Mouse (Mus musculus) left cerebral cortex, adult 11 months (tissue): ENCODE data around the gene Baiap3.
A peak's percentile ranks its signal among the peaks of the same experiment; 100 is the strongest.

Source experiments
- DNase-seq: peaks from one replicate; pipeline ENCODE4 v3.0.0; 2022; ENCODE audit warnings: low spot score

Gene Baiap3

DNA sequence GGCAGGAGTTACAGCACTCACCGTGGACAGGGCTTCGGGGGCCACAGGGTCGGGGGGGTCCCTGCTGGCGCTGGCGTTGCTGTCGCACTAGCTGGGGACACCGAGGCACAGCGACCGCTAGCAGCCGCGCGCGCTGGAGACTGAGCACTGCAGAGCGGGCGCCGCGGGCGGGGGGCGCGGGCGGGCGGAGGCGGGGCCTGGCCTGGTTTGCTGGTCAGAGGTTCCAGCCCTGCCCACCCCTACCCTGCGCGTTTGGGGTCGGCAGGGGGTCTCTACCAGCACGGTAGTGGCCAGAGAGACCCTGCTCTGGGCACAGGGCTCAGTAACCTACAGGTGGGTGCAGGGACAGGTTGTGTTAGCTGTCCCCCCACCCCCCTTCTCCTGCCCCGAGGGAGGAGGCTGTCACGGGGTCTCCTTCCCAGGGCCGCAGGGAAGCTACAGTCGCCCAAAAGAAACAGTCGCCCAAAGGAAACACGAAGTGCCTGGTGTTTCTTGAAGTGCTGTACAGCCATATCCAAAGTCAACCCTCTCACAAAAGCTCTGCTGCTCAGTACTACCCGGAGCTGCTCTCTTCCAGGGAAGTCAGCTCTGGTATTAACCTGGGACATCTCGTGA lies at the start of gene Baiap3:
Gene Baiap3, minus strand, starts transcription at position 225 of the 615 bp plus-strand sequence.
- DNase-seq = no peak

DNA sequence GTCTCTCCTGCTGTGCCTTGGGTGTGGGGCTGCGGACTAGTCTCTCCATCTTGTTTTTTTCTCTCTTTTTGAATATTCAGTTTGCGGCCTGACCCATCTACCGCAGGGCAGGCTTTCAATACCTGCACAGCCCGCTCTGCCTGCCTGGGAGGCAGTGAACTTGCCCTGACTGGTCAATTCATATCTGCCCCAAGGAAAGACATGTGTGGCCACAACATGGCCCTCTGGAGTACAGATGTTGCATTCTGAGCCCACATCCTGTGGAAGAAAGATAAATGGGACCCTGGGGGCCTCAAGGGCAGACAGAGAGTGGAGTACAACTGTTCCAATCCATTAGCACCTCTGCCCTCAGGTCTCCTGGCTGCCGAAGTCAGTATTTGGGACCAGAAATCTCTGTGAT lies 41.9 kb upstream of the Baiap3 start, which contains the start of gene Prss34:
Gene Prss34, plus strand, starts transcription at position 301 of the 400 bp plus-strand sequence.
- DNase-seq = no peak

DNA sequence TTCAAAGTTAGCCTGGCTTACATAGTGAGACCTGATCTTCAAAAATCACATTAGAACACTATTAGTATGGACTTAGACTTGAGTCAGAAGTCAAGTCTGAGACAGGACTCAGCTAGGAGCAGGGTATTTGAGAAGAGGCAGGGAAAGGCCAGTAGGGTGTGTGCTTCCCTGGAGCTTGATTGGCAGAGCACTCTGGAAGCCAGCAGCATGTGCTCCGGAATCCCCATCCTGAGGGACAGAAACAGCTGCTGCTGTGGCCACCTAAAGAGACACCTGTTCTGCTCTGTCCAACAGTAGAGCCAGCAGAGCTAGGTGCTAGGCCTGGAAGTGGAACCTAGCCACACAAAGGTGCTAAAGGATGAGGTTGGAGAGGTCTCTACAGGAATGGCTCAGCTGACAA lies 37.9 kb upstream of the Baiap3 start:
- no peak for DNase-seq

DNA sequence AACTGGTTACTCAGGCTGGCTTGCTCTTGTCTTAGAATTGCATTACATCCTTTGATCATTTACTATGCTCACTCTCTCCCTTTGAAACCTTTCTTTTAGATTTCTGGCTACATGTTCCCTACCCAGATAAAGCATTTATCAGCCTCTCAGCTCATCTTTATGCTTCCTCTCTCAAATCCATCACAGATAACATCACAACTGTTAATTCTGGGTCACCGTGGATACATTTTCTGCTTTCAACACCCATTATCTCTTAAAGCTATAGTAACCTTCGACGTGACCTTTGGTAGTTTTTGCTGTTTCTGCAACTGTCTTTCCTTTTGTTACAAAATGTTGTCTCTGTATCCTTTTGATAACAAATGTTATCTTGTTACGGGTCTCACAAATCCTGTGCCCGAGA lies 37.3 kb upstream of the Baiap3 start:
- DNase-seq = no peak

DNA sequence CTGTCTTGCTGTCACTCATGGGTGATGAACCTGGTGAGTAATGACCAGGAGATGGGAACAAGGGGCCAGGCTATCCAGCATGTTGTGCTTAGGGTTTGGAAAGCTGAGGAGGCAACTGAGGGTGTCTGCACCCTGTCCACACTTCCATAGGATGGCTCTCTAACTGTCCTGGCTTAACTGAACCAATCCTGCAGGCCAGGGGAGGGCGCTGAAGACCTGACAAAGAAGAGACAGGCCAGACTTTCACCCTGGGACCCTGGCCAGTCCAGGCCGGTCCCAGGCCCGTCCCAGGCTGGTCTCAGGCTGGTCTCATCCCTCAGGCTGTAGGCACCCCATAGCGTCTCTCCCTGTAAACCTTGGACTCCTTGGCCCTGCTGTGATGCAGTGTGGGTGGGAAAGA lies 34.2 kb upstream of the Baiap3 start:
- no peak for DNase-seq

DNA sequence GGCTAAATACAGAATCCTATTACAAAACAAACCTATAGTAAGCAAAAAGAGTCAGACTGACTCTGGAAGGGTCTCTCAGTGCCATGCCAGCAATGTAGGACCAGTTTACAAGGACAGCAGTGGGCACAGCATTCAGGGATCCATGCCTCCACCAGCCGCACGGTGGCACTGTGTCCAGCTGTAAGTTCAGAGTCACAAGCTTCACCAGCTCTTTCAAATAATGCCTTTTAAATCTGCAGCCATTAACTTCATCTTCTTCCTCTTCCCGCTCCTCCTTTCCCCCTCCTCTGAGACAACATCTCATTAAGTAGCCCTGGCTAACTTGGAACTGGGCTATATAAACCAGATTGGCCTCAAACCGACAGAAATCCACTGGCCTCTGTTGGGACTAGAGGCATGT lies 32.7 kb upstream of the Baiap3 start:
- no peak for DNase-seq

DNA sequence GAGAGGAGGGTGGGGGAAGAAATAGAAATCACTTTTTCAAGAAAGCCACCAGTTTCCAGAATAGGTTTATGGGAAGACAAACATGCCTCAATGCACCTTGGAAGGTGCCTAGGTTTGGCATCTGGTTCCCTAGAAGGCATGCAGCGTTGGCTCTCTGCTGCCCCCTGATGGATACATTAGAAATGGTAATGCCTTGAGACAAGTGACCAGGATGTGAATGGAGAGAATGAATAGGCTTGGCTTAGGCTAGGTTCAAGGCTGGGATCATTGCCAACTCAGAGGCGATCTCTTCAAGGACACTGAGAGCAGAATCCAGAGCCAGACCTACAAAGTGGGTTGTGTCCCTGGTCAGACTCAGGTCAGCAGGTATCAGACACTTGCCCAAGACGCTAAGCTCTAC lies 28.9 kb upstream of the Baiap3 start:
- no peak for DNase-seq

DNA sequence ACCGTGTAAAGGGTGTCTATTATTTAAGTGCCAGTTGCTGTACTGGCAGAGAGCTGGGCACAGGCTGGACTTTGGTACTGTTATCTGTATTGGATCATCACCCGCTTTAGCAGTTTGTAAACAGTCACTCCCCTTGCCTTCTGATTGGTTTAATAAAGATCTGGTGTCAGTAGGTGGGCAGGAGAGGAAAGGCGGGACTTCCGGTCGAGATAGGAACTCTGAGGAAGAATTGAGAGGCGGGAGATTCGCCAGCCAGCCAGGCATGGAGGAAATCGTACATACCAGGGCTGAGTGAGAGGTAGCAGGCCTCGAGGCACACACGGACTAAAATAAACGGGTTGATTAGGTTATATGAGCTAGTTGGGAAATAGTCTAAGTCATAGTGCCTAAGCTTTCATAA lies 26.0 kb upstream of the Baiap3 start:
- no peak for DNase-seq

DNA sequence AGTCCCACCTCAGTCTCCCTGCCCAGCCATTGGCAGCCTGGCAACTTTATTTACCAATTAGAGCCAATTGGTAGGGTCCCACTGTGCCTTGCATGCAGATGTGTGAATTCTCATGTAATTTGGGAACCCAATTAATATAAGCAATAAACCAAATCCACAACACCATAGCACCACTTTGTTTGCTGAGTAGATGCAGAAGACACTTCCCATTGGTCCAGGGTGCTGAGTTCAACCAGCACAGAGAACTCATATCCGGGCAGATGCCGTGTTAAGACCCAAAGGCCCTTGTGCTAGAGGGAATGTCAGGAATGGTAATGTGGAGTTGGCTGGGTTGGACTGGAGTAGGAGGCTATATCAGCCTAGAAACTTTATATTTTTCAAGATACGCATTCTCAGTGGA lies 19.7 kb upstream of the Baiap3 start:
- DNase-seq = no peak

DNA sequence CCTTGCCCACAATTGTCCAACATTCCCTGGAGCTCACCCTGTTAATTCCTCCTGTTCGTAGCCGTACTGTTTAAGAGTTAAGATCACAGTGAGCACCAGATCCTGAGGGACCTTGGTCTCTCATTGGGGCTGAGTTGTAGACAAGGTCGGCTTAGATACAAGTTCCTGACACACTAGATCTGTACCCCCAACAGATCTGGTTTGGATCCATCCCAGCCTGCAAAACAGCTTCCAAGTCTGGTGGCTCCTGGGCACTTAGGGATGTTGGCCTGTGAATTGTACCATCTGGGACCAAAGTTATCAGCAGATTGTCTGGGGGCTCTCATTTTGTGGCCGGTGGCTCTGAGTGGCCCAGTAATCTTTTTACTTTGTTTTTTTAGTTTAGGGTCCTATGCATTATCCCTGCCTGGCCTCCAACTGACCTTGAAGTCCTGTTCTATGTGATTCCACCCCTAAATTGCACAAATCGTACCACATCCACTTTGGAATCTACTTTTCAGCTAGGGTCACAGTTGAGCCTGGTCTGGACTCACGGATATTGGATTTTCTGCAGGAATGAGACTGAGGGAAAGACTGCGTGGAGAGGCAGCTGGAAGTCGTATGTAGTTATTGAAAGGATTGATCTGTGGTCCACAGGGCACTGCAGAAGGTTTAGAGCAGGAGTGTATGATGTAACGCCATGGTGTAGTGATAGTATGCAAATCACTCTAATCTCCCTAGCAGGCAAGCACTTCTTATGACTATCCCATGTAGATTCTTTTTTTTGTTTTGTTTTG lies 18.6 kb upstream of the Baiap3 start, which contains the start of gene Ube2i:
Gene Ube2i, minus strand, starts transcription at position 52 of the 776 bp plus-strand sequence.
- DNase-seq = no peak

DNA sequence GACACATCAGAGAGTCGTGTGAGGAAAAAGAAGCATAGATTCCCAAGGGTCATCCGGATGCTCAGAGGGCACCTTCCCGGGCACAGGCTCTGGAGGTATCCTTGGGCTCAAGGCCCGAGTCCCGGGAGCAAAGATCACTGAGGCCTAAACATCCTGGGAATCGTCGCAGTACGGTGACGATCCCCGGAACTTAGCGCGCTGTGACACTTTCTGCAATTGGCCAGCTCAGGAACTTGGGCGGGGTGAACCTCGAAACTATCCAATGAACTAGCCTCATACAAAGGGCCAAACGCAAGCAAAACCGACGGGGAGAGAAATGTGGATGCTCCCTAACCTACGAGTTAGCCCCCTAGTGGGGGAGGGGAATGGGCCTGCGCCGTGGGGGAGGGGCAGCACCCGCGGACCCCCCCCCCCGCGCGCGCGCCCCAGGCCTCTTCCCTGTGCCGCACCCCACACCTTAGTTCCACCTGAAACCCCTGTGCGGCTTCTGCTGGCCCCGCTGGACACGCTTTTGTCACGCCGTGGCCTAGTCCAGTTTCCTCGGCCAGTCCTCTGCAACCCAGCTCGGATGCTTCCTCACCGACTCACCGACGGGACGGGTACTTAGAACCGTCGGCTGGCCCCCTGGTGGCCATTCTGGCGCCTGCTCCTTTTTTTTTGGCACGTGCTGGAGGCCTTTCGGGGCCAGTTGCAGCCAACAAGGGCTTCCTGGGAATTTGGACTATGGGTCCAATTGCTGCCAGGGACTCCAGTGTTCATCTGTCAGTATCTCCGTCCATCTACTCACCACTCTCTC lies 17.7 kb upstream of the Baiap3 start:
- peak; percentile 95 for DNase-seq

DNA sequence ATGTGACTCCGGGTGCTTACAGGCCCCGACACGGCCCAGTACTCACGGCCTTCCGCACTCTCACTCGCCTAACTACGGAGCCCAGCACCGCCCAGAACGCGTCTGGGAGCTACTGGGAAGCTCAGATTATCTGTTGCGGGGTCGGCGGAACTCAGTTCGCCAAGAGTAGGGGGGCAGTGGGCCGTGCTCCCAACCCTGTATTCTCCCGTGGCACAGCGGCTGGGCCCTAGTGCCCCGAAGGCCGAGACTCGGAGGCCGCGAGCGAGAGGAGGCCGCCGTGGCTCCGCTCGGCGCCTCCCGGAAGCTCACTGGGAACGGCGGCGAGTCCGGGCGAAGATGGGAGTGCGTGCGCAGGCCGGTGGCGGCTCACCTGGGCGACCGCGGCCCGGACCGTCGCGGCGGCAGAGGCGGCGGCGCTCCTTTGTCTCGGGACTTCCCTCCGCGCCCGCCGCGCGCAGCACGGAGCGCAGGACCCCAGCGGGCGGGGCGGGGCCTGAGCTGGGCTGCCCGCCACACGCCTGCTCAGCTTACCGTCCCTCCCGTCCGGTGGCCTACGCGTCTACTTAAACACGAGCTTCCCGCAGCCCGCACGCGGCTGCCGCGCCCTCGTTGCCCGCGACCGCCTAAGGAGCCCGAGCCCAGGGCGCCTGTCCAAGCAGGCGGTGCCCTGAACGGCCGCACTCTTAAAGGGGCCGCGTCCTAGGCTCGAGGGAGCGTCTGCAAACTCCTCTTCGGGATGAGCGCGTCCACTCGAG lies 17.0 kb upstream of the Baiap3 start:
- peak; percentile 87 for DNase-seq

DNA sequence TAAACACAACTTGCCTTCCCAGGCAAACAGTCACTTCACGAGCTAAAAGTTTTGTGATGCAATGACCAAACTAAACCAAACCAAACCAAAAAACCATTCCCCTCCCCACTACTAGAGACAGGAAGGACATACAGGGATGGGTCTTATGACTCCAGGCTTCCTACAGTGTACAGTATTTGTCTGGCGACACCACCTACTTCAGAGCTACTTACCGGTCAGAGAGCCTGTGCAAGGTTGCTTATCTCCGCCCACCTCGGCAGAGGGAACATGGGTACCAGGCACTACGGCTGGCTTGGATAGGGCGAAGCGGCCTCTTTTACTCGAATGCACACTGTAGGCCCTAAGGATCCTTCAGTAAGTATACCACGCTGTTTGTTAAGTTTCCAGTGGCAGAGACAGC lies 16.2 kb upstream of the Baiap3 start:
- DNase-seq = no peak

DNA sequence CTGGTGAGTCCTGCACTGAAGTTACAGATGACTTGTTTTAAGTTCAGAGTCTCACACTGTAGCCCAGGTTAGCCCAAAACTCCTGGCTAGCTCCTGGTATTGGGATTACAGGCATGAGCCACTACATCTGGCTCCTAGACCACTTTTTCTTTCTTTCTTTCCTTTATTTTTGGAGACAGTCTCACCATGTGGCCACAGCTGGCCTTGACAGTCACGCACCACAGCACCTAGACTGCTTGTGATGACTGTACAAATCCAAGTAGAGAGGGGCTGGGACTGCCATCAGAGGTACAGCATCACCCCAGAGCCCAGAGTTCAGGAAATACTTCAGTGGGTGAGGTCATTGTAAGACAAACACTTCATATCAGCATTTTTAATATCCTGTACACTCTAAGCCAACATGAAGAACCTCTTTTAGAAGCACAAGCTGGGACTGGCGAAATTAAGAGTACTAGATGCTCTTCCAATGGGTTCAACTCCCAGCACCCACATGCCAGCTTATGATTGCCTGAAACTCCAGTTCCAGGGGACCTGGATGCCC lies 14.7 kb upstream of the Baiap3 start:
- DNase-seq = no peak

DNA sequence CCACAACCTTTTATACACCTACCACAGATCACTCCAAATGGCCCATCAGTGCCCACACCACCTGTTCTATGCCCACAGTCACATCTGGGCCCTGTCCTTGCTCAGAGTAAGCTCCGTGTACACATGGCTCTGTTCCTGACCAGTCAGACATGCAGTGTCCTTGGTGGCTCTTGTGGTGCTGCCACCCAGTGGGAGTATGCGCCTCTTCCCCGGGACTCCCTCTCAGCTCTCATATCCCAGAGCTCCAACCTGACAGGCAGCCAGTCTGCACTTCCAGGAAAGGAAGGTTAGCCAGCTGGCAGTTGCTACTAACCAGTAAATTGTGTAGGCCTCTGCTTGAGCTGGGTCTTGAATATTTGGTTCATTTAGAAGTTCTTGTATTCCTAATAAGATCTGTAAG lies 8.3 kb upstream of the Baiap3 start:
- no peak for DNase-seq

DNA sequence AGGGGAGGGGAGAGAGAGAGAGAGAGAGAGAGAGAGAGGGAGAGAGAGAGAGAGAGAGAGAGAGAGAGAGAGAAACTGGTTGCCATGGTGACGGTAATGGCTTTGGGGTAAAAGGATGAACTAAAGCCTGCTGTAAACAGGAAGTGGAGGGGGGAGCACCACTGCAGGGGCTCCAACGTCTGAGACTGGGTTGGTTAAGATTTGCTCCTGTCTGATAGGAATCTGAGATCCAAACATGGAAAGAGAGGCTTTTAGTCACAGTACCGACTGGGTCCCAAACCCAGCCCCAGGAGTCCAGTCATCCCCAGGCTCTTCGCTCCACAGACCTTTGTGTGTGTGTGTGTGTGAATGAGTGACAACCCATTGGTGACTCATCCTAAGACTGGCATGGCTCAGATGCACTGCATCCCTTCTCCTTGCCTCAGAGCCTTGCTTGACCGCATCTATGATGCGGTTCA lies 1.7 kb upstream of the Baiap3 start:
- no peak for DNase-seq

DNA sequence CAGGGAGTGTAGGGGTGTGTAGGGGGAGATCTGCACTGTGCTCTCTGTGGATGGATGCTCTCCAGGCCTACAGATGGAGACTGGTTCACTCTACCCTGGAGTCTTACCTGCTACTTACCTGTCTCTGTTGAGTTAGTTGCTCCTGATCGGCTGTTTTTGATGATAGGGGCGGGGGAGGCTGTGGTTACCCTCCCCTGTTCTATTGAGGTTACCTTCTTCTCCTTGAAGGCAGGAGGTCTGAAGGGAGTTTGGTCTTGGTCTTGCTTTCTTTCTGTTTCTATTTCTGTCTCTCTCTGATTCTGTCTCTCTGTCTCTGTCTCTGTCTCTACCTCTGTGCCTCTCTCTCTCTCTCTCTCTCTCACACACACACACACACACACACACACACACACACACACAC lies 1.1 kb downstream of the Baiap3 start:
- no peak for DNase-seq

DNA sequence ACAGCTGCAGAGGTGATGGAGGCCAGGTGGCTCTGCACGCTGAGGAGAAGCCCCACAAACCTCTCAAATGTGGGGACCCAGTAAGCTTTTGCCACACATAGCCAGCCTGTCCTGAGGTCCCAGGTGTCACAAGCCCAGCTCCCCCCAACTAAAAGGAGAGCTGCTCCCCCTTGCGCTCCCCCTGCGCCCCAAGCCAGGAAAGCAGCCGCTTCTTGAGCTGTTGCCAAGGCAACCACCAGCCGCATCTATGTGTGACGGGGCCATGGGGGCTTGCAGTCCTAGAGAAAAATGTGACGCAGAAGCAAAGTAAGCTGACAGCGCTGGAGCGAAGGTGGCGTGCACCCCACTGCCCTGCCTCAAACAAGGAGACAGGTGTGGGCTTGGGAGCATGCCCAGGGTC lies 2.4 kb downstream of the Baiap3 start:
- no peak for DNase-seq

DNA sequence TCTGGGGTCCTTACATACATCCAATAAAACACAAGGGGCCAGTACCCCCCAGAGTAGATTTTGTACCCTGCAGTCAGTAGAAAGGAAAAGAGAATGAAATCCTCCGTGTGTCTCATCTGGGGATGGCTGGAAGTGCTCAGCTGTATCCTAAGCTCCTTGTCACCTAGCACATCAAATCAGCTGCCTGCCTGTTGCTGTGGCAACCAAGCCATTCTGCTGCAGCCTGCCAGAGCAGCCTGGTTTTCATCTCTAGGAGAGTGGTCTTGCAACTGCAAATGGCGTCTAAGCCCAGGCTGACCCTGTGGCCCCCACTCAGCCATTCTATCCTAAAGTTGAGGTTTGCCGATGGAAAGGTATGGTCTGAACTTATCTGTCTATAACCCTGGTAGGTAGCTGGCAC lies 3.5 kb downstream of the Baiap3 start:
- DNase-seq = no peak

DNA sequence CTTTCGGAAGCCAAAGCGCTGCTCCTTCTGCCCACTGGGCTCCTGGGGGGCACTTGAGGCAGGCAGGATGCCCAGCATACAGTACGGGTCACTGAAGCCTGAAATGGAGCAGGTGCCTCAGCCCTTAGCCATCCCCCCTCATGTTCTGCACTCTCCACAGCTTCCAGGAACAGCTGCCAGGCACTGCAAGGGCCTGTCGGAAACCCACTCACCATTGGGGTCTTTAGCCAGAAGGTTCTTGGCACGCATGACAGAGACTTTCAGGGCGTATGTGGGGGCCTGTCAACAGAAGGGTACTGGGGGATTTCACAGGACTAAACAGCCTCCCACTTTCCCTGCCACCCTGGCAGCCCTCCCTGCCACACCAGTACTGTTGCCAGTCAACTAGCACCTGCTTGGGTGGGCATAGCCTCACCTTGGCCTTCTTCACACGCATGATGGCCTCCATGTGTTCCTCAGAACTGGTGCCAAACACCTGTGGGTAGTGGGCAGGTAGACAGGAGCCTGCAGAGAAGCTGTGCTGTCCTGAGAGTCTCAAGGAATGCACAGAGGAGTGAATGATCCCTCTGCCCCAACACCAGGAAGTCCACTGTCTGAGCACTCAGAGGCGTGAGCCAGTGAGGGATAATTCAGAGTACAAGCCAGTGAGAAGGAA lies 5.9 kb downstream of the Baiap3 start:
- DNase-seq = no peak

DNA sequence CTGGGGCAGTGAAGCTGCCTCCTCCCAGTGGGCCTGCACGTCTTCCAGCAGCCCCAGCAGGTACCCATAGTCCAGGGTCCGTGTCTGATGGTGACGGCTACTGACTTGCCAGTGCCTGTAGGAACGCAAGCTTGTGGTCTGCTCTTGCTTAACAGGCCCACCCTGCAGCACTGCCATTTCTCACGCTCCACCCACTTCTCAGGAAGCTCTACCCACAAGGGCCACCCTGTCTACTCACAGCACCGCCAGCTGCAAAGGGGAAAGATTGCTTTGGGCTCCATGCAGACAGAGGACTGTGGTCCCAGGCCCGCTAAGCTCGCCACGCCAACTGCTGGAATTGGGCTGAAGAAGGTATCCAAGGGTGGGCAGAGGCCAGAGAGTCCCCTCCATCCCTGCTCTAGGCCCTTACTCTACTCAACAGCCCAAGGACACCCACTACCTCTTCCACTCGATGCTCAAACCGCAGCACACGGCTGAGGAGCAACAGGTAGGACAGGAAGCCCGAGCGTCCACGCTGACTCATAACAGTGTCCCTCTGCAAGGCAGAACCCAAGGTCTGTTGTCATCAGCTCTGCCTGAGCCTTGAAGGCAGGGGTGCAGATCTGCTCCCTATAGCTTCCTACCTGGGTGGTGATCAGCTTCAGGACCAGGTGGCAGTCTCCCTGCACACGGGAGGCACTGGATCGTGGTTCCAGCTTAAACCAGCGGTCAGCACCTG lies 8.0 kb downstream of the Baiap3 start:
- DNase-seq = no peak
